Mouse (Mus musculus) gastrocnemius, adult 8-10 months (tissue): ENCODE data around the gene Dnah2. TPM values are rescaled to one million over a fixed set of nuclear protein-coding genes. Genes with fewer than 3 reads are reported as not detected.
A peak's percentile ranks its signal among the peaks of the same experiment; 100 is the strongest.
"Not testable (repeated sequence)": the region's sequence is repeated elsewhere in the genome, so short reads cannot be mapped to it uniquely, and the experiment has no call there.

Experiments
- DNase-seq, 2 experiments: peaks; one replicate each; pipeline ENCODE4 v3.0.0; 2022; ENCODE audit warnings: low spot score in 2 of 2
- total RNA-seq, 4 experiments: library from RNA; stranded (reverse); gene quantifications; 2 replicates each; pipeline ENCODE4 v1.2.4; 2022

Dnah2 gene
- total RNA-seq, 4 experiments from 2014 or later = 0.02 to 0.68 (median 0.05) TPM; not detected in 1

GRCm38 (mm10) chr11:69395235-69395633 lies 153.7 kb downstream of the Dnah2 start, which contains the start of the genes Naa38 and Cyb5d1:
TSS of gene Naa38 (plus strand) at chr11:69395487.
TSS of gene Cyb5d1 (minus strand) at chr11:69395631.
- DNase-seq = peak; percentile 84 to 85

GRCm38 (mm10) chr11:69394591-69395167 lies 154.2 kb downstream of the Dnah2 start:
- DNase-seq = not testable (repeated sequence)

GRCm38 (mm10) chr11:69390400-69391034 lies 158.4 kb downstream of the Dnah2 start:
- DNase-seq = no peak

- DNase-seq = no peak
Observed at GRCm38 (mm10) chr11:69389531-69390399, 159.1 kb downstream of the Dnah2 start.

GRCm38 (mm10) chr11:69388680-69389079 lies 160.2 kb downstream of the Dnah2 start:
- DNase-seq = no peak

GRCm38 (mm10) chr11:69386758-69387157 lies 162.2 kb downstream of the Dnah2 start:
- no peak for DNase-seq

- no peak for DNase-seq
Observed at GRCm38 (mm10) chr11:69384979-69385378, 163.9 kb downstream of the Dnah2 start.

- no peak for DNase-seq
Observed at GRCm38 (mm10) chr11:69382478-69383105, 166.3 kb downstream of the Dnah2 start.

GRCm38 (mm10) chr11:69381356-69381755 lies 167.6 kb downstream of the Dnah2 start:
- no peak for DNase-seq

GRCm38 (mm10) chr11:69379600-69379999 lies 169.3 kb downstream of the Dnah2 start:
- DNase-seq = no peak

GRCm38 (mm10) chr11:69377766-69378165 lies 171.1 kb downstream of the Dnah2 start:
- no peak for DNase-seq

GRCm38 (mm10) chr11:69375646-69376045 lies 173.3 kb downstream of the Dnah2 start:
- DNase-seq = no peak

GRCm38 (mm10) chr11:69373223-69373965 lies 175.5 kb downstream of the Dnah2 start:
- DNase-seq = no peak

GRCm38 (mm10) chr11:69372780-69373170 lies 176.1 kb downstream of the Dnah2 start:
- DNase-seq = no peak

GRCm38 (mm10) chr11:69372056-69372779 lies 176.7 kb downstream of the Dnah2 start:
- DNase-seq = no peak

GRCm38 (mm10) chr11:69371601-69372000 lies 177.3 kb downstream of the Dnah2 start:
- no peak for DNase-seq

GRCm38 (mm10) chr11:69370817-69371215 lies 178.1 kb downstream of the Dnah2 start:
- DNase-seq = no peak
